Comparison of ENCODE assay signal across 8 mouse cellular contexts in genomic region chr2:153160844-153161683, GRCm38 (mm10). TPM values are rescaled to one million over a fixed set of nuclear protein-coding genes. Genes with fewer than 3 reads are reported as not detected.
A peak's percentile ranks its signal among the peaks of the same experiment; 100 is the strongest.
DNase-seq lines count a peak whose midpoint lies in the region; ATAC-seq and TF ChIP-seq lines count a peak whose summit lies in the region.

Gene Tm9sf4 (plus strand): TSS chr2:153161303.

- peaks cover 6% of the 10 kb centered on the region; the same call in 1 of the 2 replicates for H3K27me3 ChIP-seq in forebrain, embryonic 15.5 days

- peak; percentile 95 for ATAC-seq in forebrain, embryonic 15.5 days (replicated peaks)
- ATAC-seq in neutrophil, adult 5-6 weeks (ENCODE audit: extremely low read depth, insufficient number of reproducible peaks, low FRiP score, poor library complexity, severe bottlenecking) = peak; percentile 94

- in situ Hi-C loops in ES-E14 (cut with MboI; ENCODE audit: low sequenced_read_pairs in 2 of 2, unreplicated experiment in 2 of 2) = no loop called here

- 9% methylated on average over 34 of the region's 34 CpGs for WGBS in forebrain, embryonic 15.5 days
- WGBS in lung, adult 2 months = 8% methylated on average over 34 of the region's 34 CpGs

- DNase-seq in ES-E14 (ENCODE audit: low read depth, low spot score) = peak; percentile 86
- DNase-seq in cerebellum, adult 11-12 months = peak; percentile 88
- peak; percentile 81 for DNase-seq in heart, postnatal 25 days (ENCODE audit: low spot score)
- DNase-seq in layer of hippocampus, adult 18-20 months (ENCODE audit: low spot score in 2 of 2) = peak; percentile 92 to 97
- peak; percentile 96 for DNase-seq in lung, adult 2 months
- peak; percentile 70 to 80 for DNase-seq in thymus, adult 18-20 months

- TF ChIP-seq POLR2A in lung, adult 2 months (IDR thresholded peaks at IDR 0.05; ENCODE audit: borderline replicate concordance, extremely low read depth, low read depth, low read length) = peak; percentile 79; the same call in 1 of the 2 replicates

- H3K36me3 ChIP-seq in ES-E14 (ENCODE audit: control insufficient read depth, insufficient read depth, low read length, poor library complexity, severe bottlenecking) = peaks cover 5% of the 10 kb centered on the region; the same call in 1 of the 2 replicates
- no peaks in the 10 kb centered on the region for H3K36me3 ChIP-seq in forebrain, embryonic 15.5 days

- TF ChIP-seq CTCF in lung, adult 2 months (IDR thresholded peaks at IDR 0.05; ENCODE audit: insufficient read depth, low read length) = no peak

- H3K4me3 ChIP-seq in ES-E14 (ENCODE audit: insufficient read depth in 1 of 2, low read depth in 1 of 2, low read length in 2 of 2, poor library complexity in 1 of 2, severe bottlenecking in 1 of 2) = peak within 1 kb of the TSS; percentile 79 to 88
- H3K4me3 ChIP-seq in forebrain, embryonic 15.5 days = peak within 1 kb of the TSS; percentile 80
- peak within 1 kb of the TSS; percentile 94 for H3K4me3 ChIP-seq in lung, adult 2 months (replicated peaks; ENCODE audit: extremely low read depth, low read depth, low read length)

- peak within 1 kb of the TSS; percentile 83 for H3K4me2 ChIP-seq in forebrain, embryonic 15.5 days (replicated peaks)

- H3K9me3 ChIP-seq in ES-E14 (ENCODE audit: control insufficient read depth, insufficient read depth, low read depth, low read length) = no peaks in the 10 kb centered on the region
- H3K9me3 ChIP-seq in forebrain, embryonic 15.5 days = no peaks in the 10 kb centered on the region

- H3K4me1 ChIP-seq in ES-E14 (ENCODE audit: control insufficient read depth in 2 of 2, insufficient read depth in 2 of 2, low read length in 2 of 2, poor library complexity in 1 of 2) = no peaks in the 10 kb centered on the region
- peaks cover 12% of the 10 kb centered on the region for H3K4me1 ChIP-seq in forebrain, embryonic 15.5 days
- no peaks in the 10 kb centered on the region; the same call in 1 of the 2 replicates for H3K4me1 ChIP-seq in lung, adult 2 months (ENCODE audit: control insufficient read depth, insufficient read depth, low read length)

- peak within 1 kb of the TSS; percentile 96 for H3K9ac ChIP-seq in ES-E14 (ENCODE audit: insufficient read depth, low read depth, low read length, poor library complexity, severe bottlenecking)
- H3K9ac ChIP-seq in forebrain, embryonic 15.5 days (replicated peaks) = peak within 1 kb of the TSS; percentile 84

- peak within 1 kb of the TSS; percentile 82 for H3K27ac ChIP-seq in ES-E14 (ENCODE audit: insufficient read depth, low read depth, low read length, poor library complexity, severe bottlenecking)
- H3K27ac ChIP-seq in forebrain, embryonic 15.5 days (replicated peaks) = peak within 1 kb of the TSS; percentile 98

- intact Hi-C loops in heart, postnatal 25 days (cut with DNase I) = loop anchor here (5.0 kb wide), 1 partner anchor 81 kb away; the partner anchor contains the start of genes Plagl2 and Pofut1

TF ChIP-seq in ES-E14, 5 proteins besides CTCF, POLR2A, EP300 and RAD21:
- TF ChIP-seq ZC3H11A (IDR thresholded peaks at IDR 0.05; ENCODE audit: borderline replicate concordance, low read depth, low read length) (no peak), CHD2 (IDR thresholded peaks at IDR 0.05; ENCODE audit: low read depth, low read length) (no peak), HCFC1 (IDR thresholded peaks at IDR 0.05; ENCODE audit: borderline replicate concordance, insufficient read depth, low read length) (peak; percentile 89), ZNF384 (IDR thresholded peaks at IDR 0.05; ENCODE audit: low read depth, low read length) (peak; percentile 70; the same call in 1 of the 2 replicates)

RNA-seq across cellular contexts. Expression of gene Tm9sf4, which starts in this region (rescaled TPM):
- 62.8 and 108 TPM in 2 replicates for total RNA-seq in ES-E14 (2012; rRNA removed)
- 70.0 and 71.9 TPM in 2 replicates for polyA plus RNA-seq in forebrain, embryonic 15.5 days (2015; fragmentation: Nextera tagmentation; extraction: Ambion mirVana)
- total RNA-seq in heart, postnatal 25 days (2021) = 10 to 100 TPM; 47.5 to 51.3 TPM
- 10 to 100 TPM; 83.4 to 93.9 TPM for total RNA-seq in layer of hippocampus, adult 18-20 months (2021)
- 32.7 and 45.8 TPM in 2 replicates for polyA plus RNA-seq in lung, adult 2 months (2012; rRNA removed)
- 44.8 and 59.6 TPM in 2 replicates for total RNA-seq in neutrophil, adult 5-6 weeks (2017)

Comparison
In these comparisons a context has a peak if more than half of its experiments do, and no peak if none do; other contexts are left out.
1. Peak in every context shown above with its lines: DNase-seq, ATAC-seq, H3K4me3 ChIP-seq and H3K27ac ChIP-seq.